Mouse (Mus musculus) urinary bladder, postnatal 36 days (tissue): ENCODE measurements at regions not wholly inside any gene's neighbourhood (a gene's known extent, or its start where the extent isn't known, plus 50 kb on each side); places are given as distances from the start of the nearest gene placed in this dataset.

Source experiments
- DNase-seq, 2 experiments: peaks; one replicate each; pipeline ENCODE4 v3.0.0; 2022; ENCODE audit warnings: low spot score in 2 of 2, mixed read lengths in 1 of 2

- no peak for DNase-seq
Observed at GRCm38 (mm10) chr4:142956832-142957429, 255.9 kb downstream of the Prdm2 start.

GRCm38 (mm10) chr4:142956376-142956775 lies 256.4 kb downstream of the Prdm2 start:
- DNase-seq = no peak

DNA sequence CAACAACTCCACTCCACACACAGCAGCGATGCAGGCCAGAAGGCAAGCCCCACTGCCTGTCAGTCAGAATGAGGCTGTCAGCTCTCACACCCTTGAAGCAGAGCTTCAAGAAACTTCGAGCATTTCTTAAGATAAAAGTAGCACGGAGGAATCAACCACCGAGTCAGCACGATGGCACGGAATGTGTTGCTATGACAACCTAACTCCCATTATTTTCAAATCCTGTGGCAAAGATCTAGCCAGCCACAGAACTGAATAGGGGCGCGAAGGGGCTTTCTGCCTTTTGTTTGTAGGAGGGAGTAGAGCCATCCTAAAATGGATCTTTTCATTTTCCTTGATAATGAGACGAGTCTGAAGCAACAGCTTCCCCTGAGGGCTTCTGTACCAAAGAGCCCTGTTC lies 259.1 kb downstream of the Prdm2 start:
- no peak for DNase-seq

DNA sequence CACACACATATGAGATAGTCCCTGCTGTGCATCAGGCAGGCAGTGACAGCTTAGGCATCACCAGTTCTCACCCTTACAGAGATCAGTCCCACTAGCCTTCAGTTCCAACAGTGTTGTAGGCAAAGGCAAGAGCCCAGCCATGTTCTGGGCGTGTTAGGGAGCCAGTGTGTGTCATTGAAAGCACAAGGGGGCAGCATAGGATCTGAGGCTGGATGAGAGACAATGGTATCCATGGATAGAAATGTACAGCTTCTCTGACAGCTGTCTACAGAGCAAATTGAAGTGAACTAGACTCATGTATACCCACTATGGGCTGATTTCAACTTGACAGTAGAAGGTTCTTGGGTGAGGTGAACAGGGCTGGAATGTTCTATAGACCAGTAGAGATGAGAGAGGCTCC lies 259.9 kb downstream of the Prdm2 start:
- DNase-seq = no peak

- DNase-seq = no peak
Observed at GRCm38 (mm10) chr4:142947673-142948072, 265.1 kb downstream of the Prdm2 start.

DNA sequence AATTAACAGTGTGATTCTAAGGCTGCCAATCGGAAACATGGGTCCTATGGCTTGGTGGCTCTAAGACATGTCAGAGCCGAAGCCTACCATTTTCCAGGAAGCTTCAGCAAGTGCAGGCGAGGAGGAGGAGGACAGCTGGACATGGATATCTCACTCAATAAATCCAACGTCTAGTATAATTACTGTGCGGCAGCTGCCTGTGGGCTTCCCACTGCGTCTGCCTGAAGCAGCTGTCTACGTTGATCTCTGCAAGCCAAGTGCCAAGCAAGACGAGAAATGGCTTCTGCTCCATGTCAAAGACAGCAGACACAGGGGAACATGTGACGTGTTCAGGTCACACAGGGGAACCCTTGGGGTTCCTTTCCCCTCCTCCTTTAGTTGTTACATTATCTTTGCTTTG lies 279.2 kb downstream of the Prdm2 start:
- no peak for DNase-seq

- no peak for DNase-seq
Observed at GRCm38 (mm10) chr4:142929245-142929644, 283.6 kb downstream of the Prdm2 start.

GRCm38 (mm10) chr4:142927328-142928108 lies 285.3 kb downstream of the Prdm2 start:
- DNase-seq = no peak

GRCm38 (mm10) chr4:142925111-142925510 lies 287.7 kb downstream of the Prdm2 start:
- no peak for DNase-seq

GRCm38 (mm10) chr4:142909355-142909947 lies 303.3 kb downstream of the Prdm2 start:
- DNase-seq = no peak

DNA sequence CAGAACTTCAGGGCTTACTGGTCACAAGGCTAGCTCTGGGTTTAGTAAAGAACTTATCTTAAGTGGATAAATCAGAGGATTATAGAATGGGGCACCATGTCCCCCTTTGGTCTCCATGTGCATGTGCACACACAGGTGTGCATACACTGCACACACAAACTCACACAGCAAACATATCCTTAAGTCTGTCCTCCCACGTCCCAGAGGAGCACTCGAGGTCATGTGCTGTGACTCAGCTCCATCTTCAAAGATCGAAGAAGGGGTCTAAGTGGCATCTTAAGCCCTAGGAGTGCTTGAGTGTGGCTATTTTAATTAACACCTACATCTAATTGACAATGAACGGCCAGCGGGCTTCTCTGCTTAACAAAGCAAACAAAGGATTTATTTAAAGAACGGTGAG lies 304.0 kb downstream of the Prdm2 start:
- DNase-seq = no peak

DNA sequence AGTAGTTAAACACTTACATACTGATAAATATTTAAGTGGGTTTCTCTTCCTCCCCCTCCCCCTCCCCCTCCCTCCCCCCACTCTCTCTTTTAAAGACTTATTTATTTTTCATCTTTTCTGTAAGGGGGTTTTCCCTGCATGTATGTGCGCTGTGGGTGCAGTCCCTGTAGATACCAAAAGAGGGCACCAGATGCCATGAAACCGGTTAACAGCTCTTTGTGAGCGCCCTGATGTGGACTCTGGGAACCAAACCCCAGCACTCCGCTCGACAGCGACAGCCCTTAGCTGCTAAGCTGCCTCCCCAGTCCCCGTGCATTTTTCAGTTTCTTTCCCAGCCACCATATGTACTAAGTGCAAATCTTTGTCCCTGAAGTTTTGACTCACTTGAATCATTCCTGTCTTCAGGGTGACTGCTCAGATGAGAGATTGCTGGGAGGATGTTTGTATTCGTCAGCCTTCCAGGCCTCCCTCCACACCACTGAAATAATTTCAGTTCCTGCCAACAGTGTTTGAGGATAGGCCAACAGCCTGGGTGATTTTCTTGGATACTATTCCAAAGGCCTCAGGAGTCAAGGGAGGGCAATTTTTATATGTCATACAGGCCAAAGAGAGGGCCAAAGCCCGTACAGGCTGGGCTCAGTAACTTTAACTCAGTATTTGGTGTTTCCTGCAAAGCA lies 309.3 kb downstream of the Prdm2 start:
- peak in 1 of 2 experiments; percentile 5 for DNase-seq

DNA sequence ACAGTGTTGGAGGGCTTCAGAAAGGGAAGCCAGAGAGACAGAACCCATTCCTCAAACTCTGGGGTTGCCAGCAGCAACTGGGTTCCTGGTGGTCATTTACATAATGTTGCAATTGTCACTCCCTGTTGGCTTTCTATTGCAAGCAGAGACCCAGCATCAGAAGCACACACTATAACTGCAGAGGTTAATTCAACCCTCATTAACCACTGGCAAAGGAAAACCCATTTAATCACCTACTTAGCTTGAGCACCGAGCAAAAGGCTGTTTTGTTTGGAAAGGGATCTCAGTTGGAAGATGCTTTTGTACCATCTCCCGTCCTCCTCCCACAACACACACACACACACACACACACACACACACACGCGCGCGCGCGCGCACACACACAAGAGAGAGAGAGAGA lies 312.0 kb downstream of the Prdm2 start:
- DNase-seq = no peak

- no peak for DNase-seq
Observed at GRCm38 (mm10) chr4:142898994-142899393, 313.8 kb downstream of the Prdm2 start.

DNA sequence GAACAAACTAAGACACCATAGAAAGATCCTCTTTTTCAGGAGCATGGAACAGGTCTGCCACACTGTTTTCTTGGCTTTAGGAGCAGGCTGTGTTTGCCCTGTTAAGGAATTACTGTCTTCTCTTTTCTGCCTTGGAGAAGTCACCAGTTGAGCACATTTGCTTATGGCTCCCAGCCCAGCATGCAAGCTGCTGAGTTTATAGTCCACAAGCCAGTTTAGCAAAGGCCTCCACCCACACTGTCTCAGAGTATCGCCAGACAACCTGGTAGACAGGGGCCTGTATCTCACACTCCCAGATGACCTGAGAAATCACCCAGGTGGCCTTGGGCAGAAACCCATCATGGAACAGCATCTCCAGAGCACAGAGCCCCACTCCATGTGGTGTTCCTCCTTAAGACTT lies 322.1 kb downstream of the Prdm2 start:
- no peak for DNase-seq

DNA sequence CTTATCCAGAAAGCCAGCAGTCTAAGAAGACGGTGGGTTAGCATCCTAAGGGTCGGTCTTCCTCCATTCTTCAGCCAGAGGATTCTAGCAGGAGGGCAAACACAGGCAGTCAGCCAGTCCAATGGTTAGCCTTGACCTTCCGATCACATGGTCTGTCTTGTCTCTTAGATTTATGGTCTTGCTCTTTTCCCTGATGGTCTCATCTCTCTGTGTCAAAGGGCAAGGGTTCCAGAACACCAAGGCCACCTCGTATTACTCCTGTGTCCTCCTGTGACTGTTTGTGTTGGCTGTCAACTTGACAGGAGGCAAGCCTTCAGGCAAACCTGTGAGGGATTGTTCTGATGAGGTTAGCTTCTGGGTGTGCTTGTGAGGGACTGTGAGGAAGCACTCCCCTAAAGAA lies 323.9 kb downstream of the Prdm2 start:
- DNase-seq = no peak

GRCm38 (mm10) chr4:142887876-142888275 lies 324.9 kb downstream of the Prdm2 start:
- no peak for DNase-seq

- DNase-seq = peak; percentile 26 to 55
Observed at GRCm38 (mm10) chr4:142880323-142880759, 332.5 kb downstream of the Prdm2 start.

GRCm38 (mm10) chr4:142876151-142876550 lies 336.6 kb downstream of the Prdm2 start:
- no peak for DNase-seq

DNA sequence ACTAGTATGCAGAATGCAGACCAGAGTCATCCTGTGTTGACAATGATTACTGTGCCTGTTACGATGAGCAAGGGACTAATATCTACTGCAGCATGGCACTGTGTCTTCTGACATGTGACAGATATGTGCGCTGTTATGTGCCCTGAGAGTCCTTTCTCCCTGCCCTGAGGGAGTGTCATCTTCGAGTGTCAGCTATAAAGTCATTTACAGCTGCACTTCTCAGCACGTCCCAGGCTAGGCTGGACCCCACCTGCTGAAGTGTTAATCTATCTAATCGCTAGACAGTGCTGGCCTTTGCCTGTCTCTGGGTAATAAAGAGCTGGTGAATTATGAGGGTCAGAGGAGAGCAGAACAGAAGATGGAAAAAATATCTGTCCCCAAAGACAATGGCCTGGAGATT lies 337.7 kb downstream of the Prdm2 start:
- DNase-seq = no peak

DNA sequence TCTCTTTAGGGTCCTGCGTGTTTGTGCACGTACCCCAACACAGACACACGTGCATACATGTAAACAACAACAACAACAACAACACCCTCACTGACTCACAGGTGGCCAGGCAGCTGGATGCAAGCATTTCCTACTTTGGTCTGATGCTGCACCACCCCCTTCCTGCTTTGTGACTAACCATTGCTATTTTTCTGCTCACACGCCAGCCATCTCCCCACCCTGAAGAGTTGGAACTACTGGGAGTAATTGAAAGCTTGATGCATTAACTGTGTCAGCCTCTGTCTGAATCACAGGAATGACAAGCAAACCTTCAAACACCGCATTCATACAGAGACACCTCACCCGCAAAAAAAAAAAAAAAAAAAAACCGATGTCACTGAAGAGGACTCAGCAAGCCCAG lies 346.5 kb downstream of the Prdm2 start:
- no peak for DNase-seq

DNA sequence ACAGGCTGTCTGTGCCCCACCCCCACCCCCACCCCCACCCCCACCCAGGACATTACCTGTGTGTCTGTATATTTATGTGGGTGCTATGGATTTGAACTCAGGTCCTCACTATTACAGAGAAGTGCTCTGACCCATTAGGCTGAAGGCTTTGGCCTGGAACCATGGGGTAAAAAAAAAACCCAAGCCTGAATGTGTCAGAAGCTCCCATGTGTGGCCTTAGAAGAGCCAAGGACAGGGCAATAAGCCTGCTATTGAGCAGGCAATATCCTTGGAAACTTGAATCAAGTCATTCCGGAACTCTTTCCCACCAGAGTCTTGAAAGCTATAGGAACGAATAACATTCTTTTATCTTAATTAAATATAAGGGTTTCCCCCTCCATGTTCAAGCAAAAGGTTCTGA lies 347.2 kb downstream of the Prdm2 start:
- DNase-seq = no peak

GRCm38 (mm10) chr4:142863939-142864338 lies 348.9 kb downstream of the Prdm2 start:
- DNase-seq = no peak
